9 mouse cellular contexts compared by ENCODE assay signal in genomic region chr6:72678631-72679030, GRCm38 (mm10).
DNase-seq lines count a peak whose midpoint lies in the region; ATAC-seq and TF ChIP-seq lines count a peak whose summit lies in the region.
"Had no signal": no experiment of that assay in that cellular context is flagged by ENCODE, and none has a peak within 500 bp of the region (broad histone marks: within the 10 kb centered on the region; RNA-seq: fewer than 3 reads in every experiment).

No protein-coding gene starts in this region.

- no peak overlapping the region for H3K4me3 ChIP-seq in heart, embryonic 13.5 days
- no peak overlapping the region for H3K4me3 ChIP-seq in kidney, adult 2 months (ENCODE audit: insufficient read depth, low read depth, low read length)

- intact Hi-C loops in heart, postnatal 36 days (cut with DNase I) = no loop called here
- intact Hi-C loops in gastrocnemius, postnatal 36 days (cut with DNase I) = no loop called here

- H3K9me3 ChIP-seq in heart, embryonic 13.5 days = no peaks in the 10 kb centered on the region

- no peak for TF ChIP-seq CTCF in kidney, adult 2 months (conservative IDR thresholded peaks at IDR 0.05; ENCODE audit: insufficient read depth, insufficient read length, low read depth, low read length)

- no peak for ATAC-seq in heart, embryonic 13.5 days (ENCODE audit: extremely low read depth, insufficient number of reproducible peaks, low FRiP score, low TSS enrichment)

- no peaks in the 10 kb centered on the region for H3K27me3 ChIP-seq in heart, embryonic 13.5 days (replicated peaks)
- no peaks in the 10 kb centered on the region for H3K27me3 ChIP-seq in kidney, adult 2 months (replicated peaks; ENCODE audit: control insufficient read depth, insufficient read depth, low read length)

- no peak overlapping the region for H3K4me2 ChIP-seq in heart, embryonic 13.5 days

- WGBS in heart, embryonic 13.5 days = 51% methylated on average over 9 of the region's 9 CpGs
- WGBS in kidney, adult 2 months = 39% methylated on average over 9 of the region's 9 CpGs

- no peak for TF ChIP-seq POLR2A in kidney, adult 2 months (IDR thresholded peaks at IDR 0.05; ENCODE audit: low read depth, low read length)

- H3K36me3 ChIP-seq in heart, embryonic 13.5 days = no peaks in the 10 kb centered on the region
- no peaks in the 10 kb centered on the region for H3K36me3 ChIP-seq in kidney, adult 2 months (ENCODE audit: control insufficient read depth, insufficient read depth, low read length)

- peak overlapping the region; percentile 77; the same call in 1 of the 2 replicates for H3K27ac ChIP-seq in heart, embryonic 13.5 days (replicated peaks)
- no peak overlapping the region for H3K27ac ChIP-seq in kidney, adult 2 months (ENCODE audit: insufficient read depth, low read depth, low read length)
- H3K27ac ChIP-seq: macrophage had no signal

- peaks cover 70% of the 10 kb centered on the region for H3K4me1 ChIP-seq in heart, embryonic 13.5 days
- H3K4me1 ChIP-seq in kidney, adult 2 months (ENCODE audit: control insufficient read depth, insufficient read depth, low read length) = peaks cover 4% of the 10 kb centered on the region; the same call in 1 of the 2 replicates

- no peak overlapping the region for H3K9ac ChIP-seq in heart, embryonic 13.5 days

- DNase-seq in heart, postnatal 36 days = no peak
- DNase-seq in NIH3T3 (ENCODE audit: low read depth) = peak; percentile 46
- peak; percentile 75 for DNase-seq in kidney, adult 2 months
- DNase-seq in lung, postnatal 10 days = peak; percentile 77
- DNase-seq in embryo, embryonic 10 days (ENCODE audit: low spot score) = no peak
- DNase-seq in Muller cell, postnatal 12 days (ENCODE audit: inconsistent ontology term) = no peak
- no peak for DNase-seq in gastrocnemius, postnatal 36 days

Comparison
In these comparisons a context has a peak if more than half of its experiments do, and no peak if none do; other contexts are left out.
1. DNase-seq: peak in NIH3T3 (single experiment), kidney, adult 2 months (single experiment) and lung, postnatal 10 days (single experiment); none in heart, postnatal 36 days (0 of 2), embryo, embryonic 10 days (single experiment), Muller cell, postnatal 12 days (single experiment) and gastrocnemius, postnatal 36 days (0 of 2).